Mouse (Mus musculus) adrenal gland, postnatal 4 days (tissue): Measurements from ENCODE around the gene Slc44a1. TPM values are rescaled to one million over a fixed set of nuclear protein-coding genes. Genes with fewer than 3 reads are reported as not detected.

Source experiments
- total RNA-seq, 2 experiments: library from RNA; stranded (reverse); gene quantifications; 2 replicates each; pipeline ENCODE4 v1.2.3; 2021

The Slc44a1 gene
- total RNA-seq, 2 experiments from 2014 or later, result 95.4 to 95.8 TPM

Other genes starting within 250 kb of the Slc44a1 start
- gene Fsd1l, start 191.1 kb downstream of the Slc44a1 start, total RNA-seq, result 10 to 100 TPM; 14.1 to 17.0 TPM